Mouse (Mus musculus) E14TG2a.4 (cell line): ENCODE measurements around the gene Wdr90.
A peak's percentile ranks its signal among the peaks of the same experiment; 100 is the strongest.

Experiments used
- H3K27me3 ChIP-seq: 2 replicates; pipeline ENCODE4 v1.6.1; 2014; ENCODE audit warnings: low read length, control low read depth; ENCODE audit not compliant: insufficient read depth
- H3K36me3 ChIP-seq: 2 replicates; pipeline ENCODE4 v1.6.1; 2014; ENCODE audit warnings: low read length, control low read depth; ENCODE audit not compliant: insufficient read depth
- H3K4me1 ChIP-seq: replicated peaks from 2 replicates; pipeline ENCODE4 v1.6.1; 2014; ENCODE audit warnings: low read depth, low read length, control low read depth
- H3K4me3 ChIP-seq: replicated peaks from 2 replicates; pipeline ENCODE4 v1.5.1; 2014; ENCODE audit warnings: mild to moderate bottlenecking, low read length
- H3K9me3 ChIP-seq: 2 replicates; pipeline ENCODE4 v1.6.1; 2014; ENCODE audit warnings: low read length, control low read depth
- CTCF ChIP-seq: conservative IDR thresholded peaks from 2 replicates; pipeline ENCODE4 v1.5.1; 2014; ENCODE audit warnings: low read length
- NANOG ChIP-seq: IDR thresholded peaks from 2 replicates; pipeline ENCODE4 v1.6.1; 2014; ENCODE audit warnings: borderline replicate concordance, low read length, mixed read lengths
- POU5F1 ChIP-seq: IDR thresholded peaks from 2 replicates; pipeline ENCODE4 v1.6.1; 2014; ENCODE audit warnings: low read length, borderline replicate concordance

Wdr90 gene

DNA sequence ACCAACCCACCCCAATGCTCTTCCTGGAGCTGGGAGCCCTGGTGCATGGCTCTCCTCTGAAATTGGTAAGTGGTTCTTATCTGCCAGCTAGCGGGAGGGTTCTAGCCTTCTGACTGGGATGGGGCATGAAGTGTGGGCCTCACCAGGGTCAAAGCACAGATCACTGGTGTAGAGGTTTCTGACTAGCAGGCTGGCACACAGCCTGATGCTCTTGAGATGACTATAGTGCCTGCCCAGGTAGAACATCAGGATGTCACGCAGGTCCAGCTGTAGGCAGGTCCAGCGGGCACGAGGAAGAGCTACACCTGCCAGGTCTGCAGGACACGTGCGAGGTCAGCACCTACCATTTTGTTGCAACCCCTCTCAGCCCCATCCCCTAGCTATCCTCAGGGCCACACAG is 1.1 kb downstream of the Wdr90 start:
- TF ChIP-seq POU5F1 = no peak
- no peak for TF ChIP-seq CTCF
- TF ChIP-seq NANOG = no peak
- H3K9me3 ChIP-seq = no peaks in the 10 kb centered on the region

DNA sequence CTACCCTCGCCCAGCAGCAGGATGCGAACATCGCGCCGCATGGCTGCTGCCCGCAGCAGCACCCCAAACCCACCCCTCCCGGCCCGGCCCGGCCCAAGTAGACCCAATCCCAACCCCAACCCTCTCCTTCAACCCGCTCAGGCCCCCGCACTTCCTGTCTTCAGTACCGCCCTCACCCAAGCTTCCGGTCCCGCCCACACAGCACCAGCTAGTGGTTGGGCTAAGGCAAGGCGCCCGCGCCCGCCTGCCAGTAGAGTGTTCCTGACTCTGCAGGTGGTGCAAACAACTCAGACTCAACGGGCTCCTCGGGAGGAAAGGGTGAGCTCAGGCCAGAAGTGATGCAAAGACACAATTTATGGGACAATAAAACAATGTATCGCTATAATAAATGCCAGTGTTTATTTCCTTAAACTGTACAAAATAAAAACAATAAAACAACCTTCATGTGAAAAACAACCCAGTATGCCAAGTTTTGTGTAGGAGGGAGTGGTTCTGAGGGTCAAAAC is 16.9 kb downstream of the Wdr90 start, which contains the start of gene Rhot2:
Gene Rhot2, minus strand, starts transcription at position 456 of the 506 bp plus-strand sequence.
- no peak for TF ChIP-seq POU5F1
- no peak for TF ChIP-seq NANOG
- no peak; the same call in 1 of the 2 replicates for TF ChIP-seq CTCF
- H3K4me3 ChIP-seq = peak within 1 kb of the TSS; percentile 90
- H3K4me1 ChIP-seq = peaks cover 35% of the 10 kb centered on the region
- no peaks in the 10 kb centered on the region for H3K9me3 ChIP-seq
- peaks cover 86% of the 10 kb centered on the region for H3K36me3 ChIP-seq
- no peaks in the 10 kb centered on the region for H3K27me3 ChIP-seq

More for the DNA sequence above, 1.1 kb downstream of the Wdr90 start:
- Histone ChIP-seq H3K36me3 (peaks cover 35% of the 10 kb centered on the region), H3K4me1 (peaks cover 37% of the 10 kb centered on the region), H3K4me3 (0 out of 2 replicates have a peak overlapping the region, but pooled peaks have one; percentile 88), H3K27me3 (no peaks in the 10 kb centered on the region; the same call in 1 of the 2 replicates)

GRCm38 (mm10) chr17:25843636-25844395 is 17.5 kb downstream of the Wdr90 start:
- no peak for TF ChIP-seq CTCF
- no peak for TF ChIP-seq NANOG
- TF ChIP-seq POU5F1 = no peak
- H3K9me3 ChIP-seq = no peaks in the 10 kb centered on the region
- peaks cover 37% of the 10 kb centered on the region for H3K4me1 ChIP-seq
- no peaks in the 10 kb centered on the region for H3K27me3 ChIP-seq
- H3K36me3 ChIP-seq = peaks cover 86% of the 10 kb centered on the region
- peak overlapping the region; percentile 90 for H3K4me3 ChIP-seq

- no peaks in the 10 kb centered on the region for H3K9me3 ChIP-seq
- H3K4me3 ChIP-seq = no peak overlapping the region; the same call in 1 of the 2 replicates
- no peaks in the 10 kb centered on the region for H3K27me3 ChIP-seq
- H3K36me3 ChIP-seq = peaks cover 86% of the 10 kb centered on the region
- TF ChIP-seq CTCF (no peak), POU5F1 (no peak), NANOG (no peak)
- peaks cover 37% of the 10 kb centered on the region for H3K4me1 ChIP-seq
These were observed 18.2 kb downstream of the Wdr90 start for GRCm38 (mm10) chr17:25843122-25843521.

- Histone ChIP-seq H3K4me3 (no peak overlapping the region), H3K27me3 (no peaks in the 10 kb centered on the region), H3K4me1 (peaks cover 43% of the 10 kb centered on the region), H3K9me3 (no peaks in the 10 kb centered on the region), H3K36me3 (peaks cover 86% of the 10 kb centered on the region)
- TF ChIP-seq NANOG (no peak), CTCF (no peak), POU5F1 (no peak)
These were observed 18.8 kb downstream of the Wdr90 start for GRCm38 (mm10) chr17:25842509-25842908.

DNA sequence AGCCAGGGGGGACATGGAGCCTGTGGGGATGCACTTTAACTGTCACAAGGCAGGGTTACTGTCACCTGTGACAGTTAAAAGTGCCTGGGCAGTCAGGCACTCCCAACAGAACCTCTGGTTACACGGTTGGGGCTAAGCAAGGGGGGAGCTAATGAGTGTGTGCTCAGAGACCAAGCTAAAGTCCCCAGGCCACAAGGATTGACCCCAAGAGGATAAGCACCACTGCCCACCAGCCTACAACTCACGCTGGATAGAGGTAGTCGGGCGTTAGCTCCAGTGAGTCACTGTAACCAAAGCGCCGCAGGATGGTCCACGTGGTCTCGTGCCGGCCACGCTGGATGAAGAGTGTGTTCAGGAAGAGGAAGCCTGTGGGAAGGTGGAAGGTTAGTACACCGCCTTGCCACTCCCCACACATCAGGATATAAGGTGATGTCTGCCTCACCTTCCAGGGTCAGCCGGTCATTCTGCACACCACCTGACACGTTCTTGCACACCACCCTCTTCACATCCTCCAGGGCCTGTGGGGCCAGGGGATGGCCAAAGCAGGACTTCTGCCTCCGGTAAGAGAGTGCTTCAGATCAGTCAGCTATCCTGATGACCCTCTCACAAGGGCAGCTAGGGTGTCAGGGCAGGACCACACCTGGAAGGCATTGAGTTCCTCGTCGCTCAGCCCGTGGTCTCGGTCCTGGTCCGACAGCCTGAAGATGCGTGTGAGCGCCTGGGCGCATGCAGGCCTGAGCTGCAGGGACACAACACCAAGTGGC is 20.0 kb downstream of the Wdr90 start, which contains the start of gene Gm20683:
Gene Gm20683, minus strand, starts transcription at position 647 of the 764 bp plus-strand sequence.
- Histone ChIP-seq H3K27me3 (peaks cover 5% of the 10 kb centered on the region), H3K36me3 (peaks cover 79% of the 10 kb centered on the region), H3K4me3 (no peak within 1 kb of the TSS), H3K4me1 (peaks cover 53% of the 10 kb centered on the region), H3K9me3 (no peaks in the 10 kb centered on the region)
- TF ChIP-seq NANOG (no peak), CTCF (no peak), POU5F1 (no peak)

- Histone ChIP-seq H3K9me3 (no peaks in the 10 kb centered on the region), H3K4me3 (no peak overlapping the region), H3K27me3 (peaks cover 11% of the 10 kb centered on the region), H3K36me3 (peaks cover 79% of the 10 kb centered on the region), H3K4me1 (peaks cover 58% of the 10 kb centered on the region)
- TF ChIP-seq POU5F1 = no peak
- no peak for TF ChIP-seq NANOG
- no peak for TF ChIP-seq CTCF
These were observed 20.8 kb downstream of the Wdr90 start for GRCm38 (mm10) chr17:25840519-25840918.
